Mouse (Mus musculus) limb, embryonic 15.5 days (tissue): Measurements from ENCODE around the gene Hhat. TPM values are rescaled to one million over a fixed set of nuclear protein-coding genes. Genes with fewer than 3 reads are reported as not detected.

ENCODE experiments used
- ATAC-seq: fragments of 200-750 bp; cut with Nextera tagmentation; 2 replicates; pipeline ENCODE4 v1.8.0; 2017; ENCODE audit warnings: low read depth, moderate TSS enrichment; ENCODE audit not compliant: insufficient number of reproducible peaks, low FRiP score, low TSS enrichment
- H3K27ac ChIP-seq: fragments of 300-500 bp; sonication (generic); 2 replicates; pipeline ENCODE4 v1.5.1; 2015; ENCODE audit warnings: moderate library complexity, mild to moderate bottlenecking, inconsistent platforms
- H3K27me3 ChIP-seq: fragments of 300-500 bp; sonication (generic); 2 replicates; pipeline ENCODE4 v1.6.1; 2015; ENCODE audit warnings: inconsistent platforms
- H3K36me3 ChIP-seq: fragments of 300-500 bp; sonication (generic); 2 replicates; pipeline ENCODE4 v1.6.1; 2015; ENCODE audit warnings: inconsistent platforms
- H3K4me1 ChIP-seq: fragments of 300-500 bp; sonication (generic); 2 replicates; pipeline ENCODE4 v1.6.1; 2015; ENCODE audit warnings: inconsistent platforms
- H3K4me2 ChIP-seq: fragments of 300-500 bp; sonication (generic); 2 replicates; pipeline ENCODE4 v1.6.1; 2015; ENCODE audit warnings: mild to moderate bottlenecking, inconsistent platforms
- H3K4me3 ChIP-seq: fragments of 300-500 bp; sonication (generic); 2 replicates; pipeline ENCODE4 v1.5.1; 2015; ENCODE audit warnings: mild to moderate bottlenecking, inconsistent platforms
- H3K9ac ChIP-seq: fragments of 300-500 bp; sonication (generic); 2 replicates; pipeline ENCODE4 v1.6.1; 2015; ENCODE audit warnings: inconsistent platforms
- H3K9me3 ChIP-seq: fragments of 300-500 bp; sonication (generic); 2 replicates; pipeline ENCODE4 v1.6.1; 2016; ENCODE audit warnings: inconsistent platforms
- WGBS: fragments of 180-500 bp; shearing (Covaris S2); methylation state at CpG from one replicate; pipeline ENCODE4 v1.1.7; 2015; 5-methylcytosine and 5-hydroxymethylcytosine counted together
- polyA plus RNA-seq: library from polyadenylated mRNA; unstranded; fragments of >200 nt; fragmentation: Nextera tagmentation; extraction: Ambion mirVana; gene quantifications from 2 replicates; pipeline ENCODE4 v1.2.1, GENCODE M21; 2015

Hhat gene
- polyA plus RNA-seq, 1 experiment from 2014 or later: 11.5 TPM

GRCm38 (mm10) chr1:192778869-192779514, 8.0 kb upstream of the Hhat start:
- H3K4me2 ChIP-seq: no peak overlapping the region
- ATAC-seq: no peak
- peak overlapping the region; percentile 78 for H3K27ac ChIP-seq
- WGBS: 19% methylated on average over 6 of the region's 6 CpGs
- H3K36me3 ChIP-seq: no peaks in the 10 kb centered on the region
- peaks cover 15% of the 10 kb centered on the region for H3K4me1 ChIP-seq
- H3K9me3 ChIP-seq: no peaks in the 10 kb centered on the region
- no peak overlapping the region for H3K9ac ChIP-seq
- H3K4me3 ChIP-seq: no peak overlapping the region
- no peaks in the 10 kb centered on the region for H3K27me3 ChIP-seq

GRCm38 (mm10) chr1:192778206-192778605, 7.2 kb upstream of the Hhat start:
- WGBS: 82% methylated on average over 4 of the region's 4 CpGs
- Histone ChIP-seq H3K4me3 (no peak overlapping the region), H3K27ac (peak overlapping the region; percentile 78), H3K4me1 (peaks cover 15% of the 10 kb centered on the region), H3K27me3 (no peaks in the 10 kb centered on the region), H3K36me3 (no peaks in the 10 kb centered on the region), H3K4me2 (no peak overlapping the region), H3K9ac (no peak overlapping the region), H3K9me3 (no peaks in the 10 kb centered on the region)
- ATAC-seq: no peak

GRCm38 (mm10) chr1:192770130-192770494, 911 bp downstream of the Hhat start:
- H3K27me3 ChIP-seq: no peaks in the 10 kb centered on the region
- H3K36me3 ChIP-seq: no peaks in the 10 kb centered on the region
- peaks cover 20% of the 10 kb centered on the region for H3K4me1 ChIP-seq
- peak overlapping the region; percentile 90 for H3K9ac ChIP-seq
- H3K9me3 ChIP-seq: no peaks in the 10 kb centered on the region
- H3K27ac ChIP-seq: peak overlapping the region; percentile 96
- 15% methylated on average over 10 of the region's 10 CpGs for WGBS
- ATAC-seq: peak; percentile 69
- peak overlapping the region; percentile 92 for H3K4me2 ChIP-seq
- peak overlapping the region; percentile 63 for H3K4me3 ChIP-seq

GRCm38 (mm10) chr1:192765531-192765930, 5.5 kb downstream of the Hhat start:
- no peaks in the 10 kb centered on the region for H3K9me3 ChIP-seq
- ATAC-seq: no peak
- no peak overlapping the region for H3K4me2 ChIP-seq
- no peak overlapping the region for H3K27ac ChIP-seq
- no peaks in the 10 kb centered on the region for H3K36me3 ChIP-seq
- no peak overlapping the region for H3K4me3 ChIP-seq
- no peaks in the 10 kb centered on the region for H3K27me3 ChIP-seq
- 26% methylated on average over 4 of the region's 4 CpGs for WGBS
- H3K9ac ChIP-seq: no peak overlapping the region
- peaks cover 9% of the 10 kb centered on the region for H3K4me1 ChIP-seq

GRCm38 (mm10) chr1:192764547-192764946, 6.5 kb downstream of the Hhat start:
- no peak for ATAC-seq
- H3K4me3 ChIP-seq: no peak overlapping the region
- H3K27ac ChIP-seq: no peak overlapping the region
- no peaks in the 10 kb centered on the region for H3K27me3 ChIP-seq
- peaks cover under 1% of the 10 kb centered on the region; the same call in 1 of the 2 replicates for H3K4me1 ChIP-seq
- no peak overlapping the region for H3K4me2 ChIP-seq
- no peaks in the 10 kb centered on the region for H3K9me3 ChIP-seq
- H3K9ac ChIP-seq: no peak overlapping the region
- 57% methylated on average over 2 of the region's 2 CpGs for WGBS
- no peaks in the 10 kb centered on the region for H3K36me3 ChIP-seq

GRCm38 (mm10) chr1:192762946-192763933, 7.8 kb downstream of the Hhat start:
- Histone ChIP-seq H3K9me3 (no peaks in the 10 kb centered on the region), H3K27ac (no peak overlapping the region), H3K36me3 (no peaks in the 10 kb centered on the region), H3K9ac (no peak overlapping the region), H3K27me3 (no peaks in the 10 kb centered on the region), H3K4me2 (no peak overlapping the region), H3K4me1 (no peaks in the 10 kb centered on the region), H3K4me3 (no peak overlapping the region)
- ATAC-seq: no peak
- WGBS: 73% methylated on average over 7 of the region's 7 CpGs

GRCm38 (mm10) chr1:192756674-192757073, 14.3 kb downstream of the Hhat start:
- H3K4me1 ChIP-seq: peaks cover 7% of the 10 kb centered on the region; the same call in 1 of the 2 replicates
- no peak overlapping the region for H3K27ac ChIP-seq
- no peak for ATAC-seq

GRCm38 (mm10) chr1:192755685-192756606, 15.1 kb downstream of the Hhat start:
- Histone ChIP-seq H3K27ac (no peak overlapping the region; the same call in 1 of the 2 replicates), H3K4me1 (peaks cover 7% of the 10 kb centered on the region; the same call in 1 of the 2 replicates), H3K9me3 (no peaks in the 10 kb centered on the region), H3K9ac (no peak overlapping the region), H3K4me2 (no peak overlapping the region), H3K36me3 (no peaks in the 10 kb centered on the region), H3K4me3 (no peak overlapping the region), H3K27me3 (no peaks in the 10 kb centered on the region)
- ATAC-seq: no peak
- 65% methylated on average over 13 of the region's 13 CpGs for WGBS

More at GRCm38 (mm10) chr1:192756674-192757073, 14.3 kb downstream of the Hhat start:
- Histone ChIP-seq H3K4me3 (no peak overlapping the region), H3K9me3 (no peaks in the 10 kb centered on the region), H3K9ac (no peak overlapping the region), H3K36me3 (no peaks in the 10 kb centered on the region), H3K4me2 (no peak overlapping the region), H3K27me3 (no peaks in the 10 kb centered on the region)
- WGBS: 87% methylated on average over 7 of the region's 7 CpGs

GRCm38 (mm10) chr1:192755246-192755645, 15.8 kb downstream of the Hhat start:
- no peak overlapping the region for H3K4me2 ChIP-seq
- H3K4me3 ChIP-seq: no peak overlapping the region
- ATAC-seq: no peak
- H3K27ac ChIP-seq: no peak overlapping the region
- H3K36me3 ChIP-seq: no peaks in the 10 kb centered on the region
- peaks cover 7% of the 10 kb centered on the region; the same call in 1 of the 2 replicates for H3K4me1 ChIP-seq
- H3K27me3 ChIP-seq: no peaks in the 10 kb centered on the region
- H3K9me3 ChIP-seq: no peaks in the 10 kb centered on the region
- 80% methylated on average over 13 of the region's 13 CpGs for WGBS
- no peak overlapping the region for H3K9ac ChIP-seq

- Histone ChIP-seq H3K9me3 (no peaks in the 10 kb centered on the region), H3K4me1 (peaks cover 11% of the 10 kb centered on the region; the same call in 1 of the 2 replicates), H3K9ac (no peak overlapping the region), H3K4me3 (no peak overlapping the region), H3K4me2 (no peak overlapping the region), H3K36me3 (no peaks in the 10 kb centered on the region), H3K27me3 (no peaks in the 10 kb centered on the region), H3K27ac (no peak overlapping the region)
- WGBS: 85% methylated on average over 4 of the region's 4 CpGs
- ATAC-seq: no peak
Measured at GRCm38 (mm10) chr1:192754268-192754667, 16.8 kb downstream of the Hhat start.
